Mouse (Mus musculus): ENCODE results near the gene Lrrc8d. TPM values are rescaled to one million over a fixed set of nuclear protein-coding genes. Genes with fewer than 3 reads are reported as not detected.

Lrrc8d gene
- 13.5 and 27.0 TPM in 2 replicates for polyA plus RNA-seq (2012; ENCODE audit: insufficient read depth, low replicate concordance)

DNA sequence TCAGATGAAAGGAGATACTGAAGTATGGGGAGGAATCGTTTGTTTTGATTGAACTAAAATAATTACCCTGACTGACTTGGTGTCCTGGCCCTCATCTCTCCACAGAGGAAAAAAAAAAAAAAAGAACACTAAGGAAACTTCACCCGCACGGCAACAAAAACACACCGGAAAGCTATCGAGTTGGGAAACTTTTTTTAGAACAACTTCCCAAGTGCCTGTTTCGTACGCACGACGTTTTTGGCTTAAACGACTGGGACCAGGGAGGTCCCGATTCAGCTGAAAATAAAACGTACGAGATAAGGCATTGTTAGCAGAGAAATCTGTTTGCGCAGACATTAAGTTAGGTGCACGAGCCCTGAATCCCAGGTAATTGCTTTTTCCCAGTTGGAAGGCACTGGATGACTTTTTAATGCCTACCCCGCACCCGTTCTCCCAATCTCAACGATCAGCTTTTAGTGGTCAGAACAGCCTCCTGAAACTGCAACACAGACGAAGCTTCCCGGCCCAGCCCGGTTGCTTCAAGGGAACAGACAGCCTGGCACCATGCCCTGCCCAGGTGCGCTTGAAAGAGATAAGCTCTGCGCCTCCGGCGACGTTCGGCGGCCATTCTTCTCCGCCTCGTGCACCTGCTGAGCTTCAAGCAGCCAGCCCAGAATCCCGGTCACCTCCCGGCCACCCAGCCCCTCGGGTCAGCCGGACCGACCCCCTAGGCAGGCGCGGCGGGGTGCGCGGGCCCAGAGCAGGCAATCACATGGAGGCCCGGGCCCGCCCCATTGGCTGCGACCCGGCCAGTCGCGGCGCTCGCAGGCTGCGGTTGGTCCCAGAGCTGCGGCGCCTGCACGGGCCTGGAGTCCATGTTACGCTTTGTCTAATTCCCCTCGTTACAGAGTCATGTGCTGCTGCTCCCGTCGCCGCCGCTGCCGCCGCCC lies at the start of gene Lrrc8d:
Gene Lrrc8d, plus strand, starts transcription at position 829 of the 929 bp plus-strand sequence.
- no peak for TF ChIP-seq FLI1 (IDR thresholded peaks at IDR 0.05; ENCODE audit: low read length)
- no peak for TF ChIP-seq GATA1 (IDR thresholded peaks at IDR 0.05; ENCODE audit: borderline replicate concordance, low read length)
- Histone ChIP-seq H3K4me3 (replicated peaks) (peak within 1 kb of the TSS; percentile 92), H3K9me3 (no peaks in the 10 kb centered on the region), H3K36me3 (replicated peaks; ENCODE audit: low read length) (peaks cover 34% of the 10 kb centered on the region), H3K27me3 (replicated peaks) (no peaks in the 10 kb centered on the region), H3K4me1 (peaks cover 70% of the 10 kb centered on the region)

DNA sequence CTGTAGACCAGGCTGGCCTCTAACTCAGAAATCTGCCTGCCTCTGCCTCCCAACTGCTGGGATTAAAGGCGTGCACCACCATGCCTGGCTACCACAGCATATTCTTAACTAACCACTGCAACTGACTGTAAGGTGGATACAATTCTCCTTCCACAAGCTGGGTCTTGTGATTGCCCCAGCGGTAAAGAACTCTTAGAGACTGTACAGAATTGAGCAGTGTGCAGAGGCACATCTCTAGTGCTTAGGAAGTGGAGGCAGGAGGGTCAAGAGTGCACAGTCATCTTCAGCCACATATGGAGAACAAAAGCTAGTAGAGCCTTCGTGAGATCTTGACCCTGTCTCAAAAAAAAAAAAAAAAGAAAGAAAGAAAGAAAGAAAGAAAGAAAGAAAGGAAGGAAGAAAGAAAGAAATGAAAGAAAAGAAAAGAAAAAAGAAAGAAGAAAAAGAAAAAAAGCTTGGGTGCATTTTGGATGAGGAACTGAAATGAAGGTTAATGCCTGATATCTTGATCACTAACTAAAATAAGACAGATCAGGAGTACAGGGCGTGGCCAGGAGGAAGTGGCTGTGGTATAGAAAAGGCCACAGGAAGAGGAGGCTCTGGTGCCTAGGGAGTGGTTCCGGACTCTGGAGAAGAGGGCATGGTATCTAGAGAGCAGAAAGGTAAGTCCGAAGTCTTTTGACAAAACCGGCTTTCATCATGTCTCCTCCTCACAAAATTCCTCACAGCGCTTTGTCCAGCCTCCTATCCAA lies 48.9 kb upstream of the Lrrc8d start:
- peaks cover 2% of the 10 kb centered on the region for H3K27me3 ChIP-seq (replicated peaks)
- TF ChIP-seq FLI1 (IDR thresholded peaks at IDR 0.05; ENCODE audit: low read length) (no peak), GATA1 (IDR thresholded peaks at IDR 0.05; ENCODE audit: borderline replicate concordance, low read length) (no peak)
- H3K4me3 ChIP-seq (replicated peaks), result peak overlapping the region; percentile 84
- H3K4me1 ChIP-seq, result peaks cover 69% of the 10 kb centered on the region
- H3K36me3 ChIP-seq (replicated peaks; ENCODE audit: low read length), result no peaks in the 10 kb centered on the region
- H3K9me3 ChIP-seq, result no peaks in the 10 kb centered on the region

DNA sequence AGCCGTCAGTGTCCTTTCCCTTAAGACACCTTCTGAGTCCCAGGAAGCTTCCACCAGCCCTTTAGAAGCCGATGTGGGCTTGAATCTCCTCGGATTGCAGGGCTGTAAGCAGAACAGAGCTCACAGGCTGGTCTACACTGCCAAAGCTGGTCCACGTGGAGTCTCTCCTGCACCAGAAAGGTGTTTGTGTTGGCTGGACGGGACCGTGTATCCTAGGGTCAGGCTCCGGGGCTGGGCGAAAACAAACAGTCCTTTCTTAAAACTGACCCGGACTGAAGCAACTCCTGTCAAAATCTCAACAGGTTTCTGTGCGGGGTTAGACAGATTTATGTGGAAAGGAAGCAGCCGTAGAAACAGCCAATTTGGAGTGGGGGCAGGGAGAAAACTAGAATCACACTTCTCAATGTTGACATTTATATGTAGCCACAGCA lies 48.2 kb upstream of the Lrrc8d start:
- H3K4me1 ChIP-seq, result peaks cover 69% of the 10 kb centered on the region
- TF ChIP-seq FLI1 (IDR thresholded peaks at IDR 0.05; ENCODE audit: low read length) (no peak), GATA1 (IDR thresholded peaks at IDR 0.05; ENCODE audit: borderline replicate concordance, low read length) (no peak)
- peaks cover 2% of the 10 kb centered on the region for H3K27me3 ChIP-seq (replicated peaks)
- peak overlapping the region; percentile 84 for H3K4me3 ChIP-seq (replicated peaks)
- no peaks in the 10 kb centered on the region for H3K9me3 ChIP-seq
- no peaks in the 10 kb centered on the region for H3K36me3 ChIP-seq (replicated peaks; ENCODE audit: low read length)

DNA sequence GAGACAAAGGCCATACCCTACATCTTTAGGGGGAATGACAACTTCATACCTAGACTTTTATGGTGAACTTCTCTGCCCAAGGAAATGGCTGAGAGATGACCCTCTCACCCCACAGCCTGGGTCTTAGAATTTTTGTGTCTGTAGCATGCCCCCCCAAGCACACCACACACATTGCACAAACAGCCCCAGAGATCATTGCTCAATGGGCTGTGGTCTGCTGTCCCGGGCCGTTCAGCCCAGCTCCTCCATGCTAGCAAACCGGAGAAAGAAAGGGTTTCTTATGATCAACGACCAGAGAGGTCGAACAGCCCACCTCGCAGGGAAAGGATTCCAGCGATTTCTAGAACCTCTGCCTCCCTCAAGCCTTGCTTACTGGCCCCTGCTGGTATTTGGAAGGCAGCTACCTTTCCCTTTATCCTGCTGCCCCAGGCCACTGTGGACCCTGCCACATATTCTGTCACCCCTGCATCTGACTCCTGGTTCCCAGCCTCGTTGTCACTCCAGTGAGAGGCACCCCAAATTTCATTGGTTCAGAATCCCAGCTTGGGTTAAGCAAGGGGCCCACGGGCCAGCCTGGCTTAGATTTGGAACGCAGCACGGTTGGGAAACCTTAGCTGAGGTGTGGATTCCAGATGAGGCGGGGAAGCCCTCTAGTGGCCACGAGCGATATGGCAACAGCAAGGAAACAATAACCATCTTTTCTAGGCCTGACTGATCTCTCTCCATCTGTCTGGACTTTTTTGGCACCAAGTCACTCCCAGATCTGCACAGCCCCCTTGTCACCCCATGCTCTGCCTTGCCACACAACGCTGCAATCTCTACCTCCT lies 45.3 kb upstream of the Lrrc8d start:
- Histone ChIP-seq H3K9me3 (no peaks in the 10 kb centered on the region), H3K27me3 (replicated peaks) (peaks cover 3% of the 10 kb centered on the region), H3K4me1 (peaks cover 53% of the 10 kb centered on the region), H3K36me3 (replicated peaks; ENCODE audit: low read length) (no peaks in the 10 kb centered on the region), H3K4me3 (replicated peaks) (peak overlapping the region; percentile 80)
- TF ChIP-seq GATA1 (IDR thresholded peaks at IDR 0.05; ENCODE audit: borderline replicate concordance, low read length) (no peak), FLI1 (IDR thresholded peaks at IDR 0.05; ENCODE audit: low read length) (no peak)

DNA sequence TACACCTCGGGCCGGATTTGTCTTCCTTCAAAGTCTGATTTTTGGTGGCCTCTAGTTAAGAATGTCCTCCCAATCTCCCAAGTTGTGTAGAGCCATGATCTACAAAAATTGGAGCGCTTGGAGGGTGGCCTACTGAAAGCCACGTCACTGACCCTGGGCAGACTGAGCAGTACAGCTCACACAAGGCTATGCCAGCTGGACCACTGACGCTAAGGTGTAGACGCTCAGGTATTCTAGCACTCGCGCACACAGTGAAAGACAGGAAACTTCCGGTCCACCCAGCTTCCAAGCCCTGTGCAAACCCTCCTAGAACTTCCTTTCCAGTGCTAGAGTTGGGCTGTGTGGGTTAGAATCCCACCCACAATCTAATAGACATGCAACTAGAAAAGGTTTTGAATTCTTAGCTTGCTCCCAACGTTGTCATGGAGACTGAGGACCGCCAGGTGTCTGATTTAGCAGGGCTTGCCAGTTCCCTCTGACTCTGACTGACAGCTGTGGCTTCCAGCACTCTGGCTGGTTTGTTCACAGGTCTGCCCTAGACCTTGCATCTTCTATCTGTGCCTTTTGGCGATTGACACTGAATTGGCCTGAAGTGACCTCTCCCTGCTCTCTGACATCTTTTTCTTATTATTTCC lies 44.6 kb upstream of the Lrrc8d start:
- peaks cover 45% of the 10 kb centered on the region for H3K4me1 ChIP-seq
- no peak overlapping the region for H3K4me3 ChIP-seq (replicated peaks)
- TF ChIP-seq GATA1 (IDR thresholded peaks at IDR 0.05; ENCODE audit: borderline replicate concordance, low read length) (no peak), FLI1 (IDR thresholded peaks at IDR 0.05; ENCODE audit: low read length) (no peak)
- H3K36me3 ChIP-seq (replicated peaks; ENCODE audit: low read length), result no peaks in the 10 kb centered on the region
- no peaks in the 10 kb centered on the region for H3K9me3 ChIP-seq
- peaks cover 3% of the 10 kb centered on the region for H3K27me3 ChIP-seq (replicated peaks)

- Histone ChIP-seq H3K9me3 (0 out of 2 replicates have a peak, but pooled peaks cover 2% of the 10 kb centered on the region), H3K27me3 (replicated peaks) (peaks cover 3% of the 10 kb centered on the region), H3K4me3 (replicated peaks) (no peak overlapping the region), H3K36me3 (replicated peaks; ENCODE audit: low read length) (no peaks in the 10 kb centered on the region), H3K4me1 (peaks cover 11% of the 10 kb centered on the region)
- TF ChIP-seq GATA1 (IDR thresholded peaks at IDR 0.05; ENCODE audit: borderline replicate concordance, low read length), result no peak
- no peak for TF ChIP-seq FLI1 (IDR thresholded peaks at IDR 0.05; ENCODE audit: low read length)
Measured at GRCm38 (mm10) chr5:105661894-105662293, 37.9 kb upstream of the Lrrc8d start.

GRCm38 (mm10) chr5:105666930-105667329 lies 32.8 kb upstream of the Lrrc8d start:
- Histone ChIP-seq H3K27me3 (replicated peaks) (peaks cover 12% of the 10 kb centered on the region), H3K9me3 (0 out of 2 replicates have a peak, but pooled peaks cover 2% of the 10 kb centered on the region), H3K36me3 (replicated peaks; ENCODE audit: low read length) (no peaks in the 10 kb centered on the region), H3K4me3 (replicated peaks) (no peak overlapping the region), H3K4me1 (peaks cover 14% of the 10 kb centered on the region)
- TF ChIP-seq FLI1 (IDR thresholded peaks at IDR 0.05; ENCODE audit: low read length) (no peak), GATA1 (IDR thresholded peaks at IDR 0.05; ENCODE audit: borderline replicate concordance, low read length) (no peak)

DNA sequence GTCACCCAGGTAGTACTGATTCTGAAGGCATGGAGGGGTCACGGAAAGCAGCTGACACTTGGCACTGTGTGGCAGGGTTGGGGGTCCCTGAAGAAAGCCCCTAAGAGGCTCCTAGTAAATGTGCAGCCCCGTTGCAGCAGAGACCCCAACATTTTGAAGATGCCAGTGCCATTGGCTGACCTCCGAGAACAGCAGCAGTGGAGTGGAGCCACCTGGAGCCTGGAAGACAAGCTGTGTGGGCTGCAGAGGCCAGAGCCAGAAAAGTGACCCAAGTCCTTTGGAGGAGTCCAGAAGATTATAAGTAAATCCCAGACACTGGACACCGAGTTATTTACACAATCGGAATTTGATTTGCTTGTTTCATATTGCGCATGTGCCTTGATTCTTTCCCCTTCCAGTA lies 32.4 kb upstream of the Lrrc8d start:
- Histone ChIP-seq H3K4me3 (replicated peaks) (no peak overlapping the region), H3K27me3 (replicated peaks) (peaks cover 12% of the 10 kb centered on the region), H3K9me3 (0 out of 2 replicates have a peak, but pooled peaks cover 2% of the 10 kb centered on the region), H3K36me3 (replicated peaks; ENCODE audit: low read length) (no peaks in the 10 kb centered on the region), H3K4me1 (peaks cover 12% of the 10 kb centered on the region)
- TF ChIP-seq GATA1 (IDR thresholded peaks at IDR 0.05; ENCODE audit: borderline replicate concordance, low read length), result no peak
- TF ChIP-seq FLI1 (IDR thresholded peaks at IDR 0.05; ENCODE audit: low read length), result no peak

Measured in megakaryocyte, embryonic 14.5 days (primary cell).